Mouse (Mus musculus): ENCODE results near the gene Klhl4. TPM values are rescaled to one million over a fixed set of nuclear protein-coding genes. Genes with fewer than 3 reads are reported as not detected.

The Klhl4 gene
- polyA plus RNA-seq (2012; rRNA removed): 17.3 and 17.4 TPM in 2 replicates

DNA sequence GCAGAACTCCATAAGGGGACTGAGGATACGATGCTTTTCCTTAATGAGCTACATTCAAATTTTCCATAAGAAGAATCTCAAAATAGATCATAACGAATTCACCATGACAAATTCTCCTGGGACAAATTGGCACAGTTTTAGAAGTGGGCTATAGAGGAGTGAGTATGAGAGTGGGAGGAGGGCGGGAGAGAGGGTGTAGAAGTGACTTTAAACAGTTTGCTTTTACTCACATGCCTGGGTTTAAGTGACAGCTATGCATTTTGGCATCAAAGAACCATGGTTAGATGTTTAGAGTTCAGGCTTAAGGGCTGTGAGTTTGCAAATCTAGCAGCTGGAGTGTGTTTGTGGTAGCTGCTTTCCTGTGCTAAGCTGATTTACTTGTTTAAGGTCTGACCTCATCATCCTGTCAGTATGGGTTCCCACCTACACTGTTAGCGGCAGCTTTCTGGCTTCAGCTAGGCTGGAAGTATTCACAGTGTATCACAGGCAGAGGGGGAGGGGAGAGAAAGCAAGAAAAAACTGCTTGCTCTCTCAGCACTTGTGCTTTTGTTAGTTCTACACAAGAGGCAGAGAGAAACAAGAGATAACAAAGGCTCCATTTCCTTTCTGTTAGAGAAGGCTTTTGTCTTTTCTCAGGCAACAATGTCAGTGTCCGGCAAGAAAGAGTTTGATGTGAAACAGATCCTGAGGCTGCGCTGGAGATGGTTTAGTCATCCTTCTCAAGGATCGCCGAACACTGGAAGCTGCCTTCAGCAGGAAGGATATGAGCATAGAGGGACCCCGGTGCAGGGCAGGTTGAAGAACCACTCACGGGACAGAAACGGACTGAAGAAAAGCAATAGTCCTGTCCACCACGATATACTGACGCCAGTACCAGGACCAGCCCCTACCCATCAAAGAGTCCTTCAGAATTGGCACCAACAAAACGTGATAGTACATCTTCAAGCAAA lies at the start of gene Klhl4:
Gene Klhl4, plus strand, starts transcription at position 552 of the 950 bp plus-strand sequence.
- Histone ChIP-seq H3K27me3 (ENCODE audit: control insufficient read depth, insufficient read depth, low read length) (no peaks in the 10 kb centered on the region), H3K27ac (ENCODE audit: insufficient read depth, low read length) (no peak within 1 kb of the TSS; the same call in 1 of the 2 replicates), H3K4me3 (replicated peaks; ENCODE audit: insufficient read depth, low read depth, low read length) (peak within 1 kb of the TSS; percentile 50), H3K4me1 (ENCODE audit: control insufficient read depth, insufficient read depth, low read length) (no peaks in the 10 kb centered on the region)
- 19% methylated on average over 14 of the region's 14 CpGs for WGBS
- DNase-seq: peak in 1 of 2 experiments; percentile 1
- TF ChIP-seq CTCF (IDR thresholded peaks at IDR 0.05; ENCODE audit: borderline replicate concordance, insufficient read depth, low read depth, low read length) (no peak), POLR2A (IDR thresholded peaks at IDR 0.05; ENCODE audit: borderline replicate concordance, insufficient read depth, low read length) (no peak)

- no peak for DNase-seq
- no peak for TF ChIP-seq CTCF (IDR thresholded peaks at IDR 0.05; ENCODE audit: borderline replicate concordance, insufficient read depth, low read depth, low read length)
- Histone ChIP-seq H3K4me1 (ENCODE audit: control insufficient read depth, insufficient read depth, low read length) (no peaks in the 10 kb centered on the region), H3K27me3 (ENCODE audit: control insufficient read depth, insufficient read depth, low read length) (no peaks in the 10 kb centered on the region), H3K27ac (ENCODE audit: insufficient read depth, low read length) (no peak overlapping the region), H3K4me3 (replicated peaks; ENCODE audit: insufficient read depth, low read depth, low read length) (no peak overlapping the region)
Observed at GRCm38 (mm10) chrX:114484153-114484552, 10.0 kb downstream of the Klhl4 start.

GRCm38 (mm10) chrX:114486691-114487090 lies 12.6 kb downstream of the Klhl4 start:
- no peaks in the 10 kb centered on the region for H3K27me3 ChIP-seq (ENCODE audit: control insufficient read depth, insufficient read depth, low read length)
- TF ChIP-seq CTCF (IDR thresholded peaks at IDR 0.05; ENCODE audit: borderline replicate concordance, insufficient read depth, low read depth, low read length) (no peak), POLR2A (IDR thresholded peaks at IDR 0.05; ENCODE audit: borderline replicate concordance, insufficient read depth, low read length) (no peak)
- DNase-seq: no peak
- H3K27ac ChIP-seq (ENCODE audit: insufficient read depth, low read length): no peak overlapping the region
- no peak overlapping the region for H3K4me3 ChIP-seq (replicated peaks; ENCODE audit: insufficient read depth, low read depth, low read length)
- no peaks in the 10 kb centered on the region for H3K4me1 ChIP-seq (ENCODE audit: control insufficient read depth, insufficient read depth, low read length)

DNA sequence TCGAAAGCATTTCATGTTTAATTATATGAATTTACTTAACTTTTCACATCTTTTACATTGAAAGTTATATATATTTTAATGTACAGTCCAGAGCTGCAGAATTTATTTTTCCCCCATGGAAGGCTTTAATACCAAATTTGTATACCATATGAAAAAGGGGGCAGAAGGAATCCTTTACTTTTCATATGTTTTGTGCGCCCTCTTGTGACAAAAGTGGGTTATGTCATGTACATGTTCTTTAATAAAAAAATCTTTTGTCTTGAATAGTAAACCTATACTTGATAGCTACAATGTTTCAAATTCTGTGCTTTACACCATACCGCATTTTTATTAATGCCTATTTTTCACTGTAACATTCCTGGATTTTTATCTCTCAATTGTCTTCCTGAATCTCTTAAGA lies 84.0 kb downstream of the Klhl4 start:
- Histone ChIP-seq H3K27ac (ENCODE audit: insufficient read depth, low read length) (no peak overlapping the region), H3K4me3 (replicated peaks; ENCODE audit: insufficient read depth, low read depth, low read length) (no peak overlapping the region), H3K27me3 (ENCODE audit: control insufficient read depth, insufficient read depth, low read length) (no peaks in the 10 kb centered on the region), H3K4me1 (ENCODE audit: control insufficient read depth, insufficient read depth, low read length) (no peaks in the 10 kb centered on the region)
- WGBS: 37% methylated on average over 3 of the region's 3 CpGs
- TF ChIP-seq POLR2A (IDR thresholded peaks at IDR 0.05; ENCODE audit: borderline replicate concordance, insufficient read depth, low read length) (no peak), CTCF (IDR thresholded peaks at IDR 0.05; ENCODE audit: borderline replicate concordance, insufficient read depth, low read depth, low read length) (no peak)
- no peak for DNase-seq

DNA sequence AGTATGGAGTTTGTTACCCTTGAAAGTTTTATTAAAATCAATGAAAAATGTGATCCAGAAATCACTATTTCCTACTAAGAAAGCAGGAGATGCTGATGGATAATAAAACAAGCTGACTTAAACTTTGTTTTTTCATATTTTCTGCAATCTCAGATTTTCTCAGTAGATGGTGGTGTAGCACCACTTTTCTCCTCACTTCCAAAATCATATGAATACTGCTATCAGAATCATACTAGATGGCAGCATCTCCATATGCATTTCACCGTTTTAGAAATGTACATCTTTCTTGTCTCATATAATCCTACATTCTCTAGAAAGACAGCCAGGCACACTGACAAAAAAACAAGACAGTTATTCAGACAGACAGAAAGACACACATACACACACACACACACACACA lies 108.2 kb downstream of the Klhl4 start:
- DNase-seq: no peak
- H3K27me3 ChIP-seq (ENCODE audit: control insufficient read depth, insufficient read depth, low read length): no peaks in the 10 kb centered on the region
- TF ChIP-seq CTCF (IDR thresholded peaks at IDR 0.05; ENCODE audit: borderline replicate concordance, insufficient read depth, low read depth, low read length) (no peak), POLR2A (IDR thresholded peaks at IDR 0.05; ENCODE audit: borderline replicate concordance, insufficient read depth, low read length) (no peak)
- no peak overlapping the region for H3K27ac ChIP-seq (ENCODE audit: insufficient read depth, low read length)
- no peak overlapping the region for H3K4me3 ChIP-seq (replicated peaks; ENCODE audit: insufficient read depth, low read depth, low read length)
- H3K4me1 ChIP-seq (ENCODE audit: control insufficient read depth, insufficient read depth, low read length): no peaks in the 10 kb centered on the region
- 26% methylated on average over 1 of the region's 1 CpGs for WGBS

All from cerebellum, adult 2 months (tissue).